Mouse (Mus musculus) kidney, adult 2 months (tissue): Measurements from ENCODE around the gene Gipc3. TPM values are rescaled to one million over a fixed set of nuclear protein-coding genes. Genes with fewer than 3 reads are reported as not detected.

ENCODE experiments used
- DNase-seq: peaks from one replicate; pipeline ENCODE4 v3.0.0; 2021
- H3K27ac ChIP-seq: fragments of 200-500 bp; 2 replicates; pipeline ENCODE4 v1.5.1; 2012; ENCODE audit warnings: low read depth, low read length, control low read depth, inconsistent platforms; ENCODE audit not compliant: insufficient read depth
- H3K27me3 ChIP-seq: fragments of 200-500 bp; replicated peaks from 2 replicates; pipeline ENCODE4 v1.6.1; 2012; ENCODE audit warnings: mild to moderate bottlenecking, moderate library complexity, low read length, inconsistent platforms; ENCODE audit not compliant: control insufficient read depth, insufficient read depth
- H3K36me3 ChIP-seq: fragments of 200-500 bp; 2 replicates; pipeline ENCODE4 v1.6.1; 2012; ENCODE audit warnings: mild to moderate bottlenecking, moderate library complexity, low read length, inconsistent platforms; ENCODE audit not compliant: control insufficient read depth, insufficient read depth
- H3K4me1 ChIP-seq: fragments of 200-500 bp; 2 replicates; pipeline ENCODE4 v1.6.1; 2011; ENCODE audit warnings: low read length; ENCODE audit not compliant: control insufficient read depth, insufficient read depth
- H3K4me3 ChIP-seq: fragments of 200-500 bp; 2 replicates; pipeline ENCODE4 v1.5.1; 2011; ENCODE audit warnings: mild to moderate bottlenecking, low read depth, low read length, control low read depth; ENCODE audit not compliant: insufficient read depth
- CTCF ChIP-seq: fragments of 200-500 bp; conservative IDR thresholded peaks from 2 replicates; pipeline ENCODE4 v1.5.1; 2011; ENCODE audit warnings: low read depth, mild to moderate bottlenecking, control low read depth, low read length, moderate library complexity, mixed read lengths; ENCODE audit not compliant: insufficient read depth, insufficient read length
- POLR2A ChIP-seq: fragments of 200-500 bp; IDR thresholded peaks from one replicate; pipeline ENCODE4 v1.6.1; 2011; ENCODE audit warnings: low read depth, low read length, control low read depth
- WGBS: fragments of 180-500 bp; shearing (Covaris S2); methylation state at CpG from one replicate; pipeline ENCODE4 v1.1.7; 2018; 5-methylcytosine and 5-hydroxymethylcytosine counted together
- polyA plus RNA-seq: library from polyadenylated mRNA; depleted of rRNA; stranded (reverse); fragments of >200 nt; gene quantifications from 2 replicates; pipeline ENCODE4 v1.2.3, GENCODE M21; 2012

Gene Gipc3
- polyA plus RNA-seq, 1 experiment, result 1.5 TPM

GRCm38 (mm10) chr10:81354738-81355477, 11.8 kb upstream of the Gipc3 start:
- H3K4me1 ChIP-seq, result peaks cover 19% of the 10 kb centered on the region
- no peaks in the 10 kb centered on the region for H3K36me3 ChIP-seq
- no peak for TF ChIP-seq POLR2A
- TF ChIP-seq CTCF, result no peak
- WGBS, result 71% methylated on average over 9 of the region's 9 CpGs
- DNase-seq, result peak; percentile 27
- no peak overlapping the region for H3K27ac ChIP-seq
- no peak overlapping the region for H3K4me3 ChIP-seq
- no peaks in the 10 kb centered on the region for H3K27me3 ChIP-seq

GRCm38 (mm10) chr10:81351678-81352291, 8.7 kb upstream of the Gipc3 start:
- Histone ChIP-seq H3K27ac (no peak overlapping the region), H3K4me3 (no peak overlapping the region), H3K36me3 (no peaks in the 10 kb centered on the region), H3K27me3 (no peaks in the 10 kb centered on the region), H3K4me1 (peaks cover 17% of the 10 kb centered on the region)
- no peak for DNase-seq
- TF ChIP-seq POLR2A (no peak), CTCF (no peak)
- WGBS, result 36% methylated on average over 9 of the region's 9 CpGs

GRCm38 (mm10) chr10:81350351-81351063, 7.4 kb upstream of the Gipc3 start, which contains the start of gene Hmg20b:
Gene Hmg20b, minus strand, starts transcription at chr10:81350480.
- TF ChIP-seq CTCF, result peak; percentile 87
- TF ChIP-seq POLR2A, result no peak
- DNase-seq, result peak; percentile 100
- Histone ChIP-seq H3K4me3 (peak within 1 kb of the TSS; percentile 95), H3K27me3 (no peaks in the 10 kb centered on the region), H3K4me1 (peaks cover 10% of the 10 kb centered on the region; the same call in 1 of the 2 replicates), H3K36me3 (no peaks in the 10 kb centered on the region), H3K27ac (peak within 1 kb of the TSS; percentile 85)
- WGBS, result under 1% methylated on average over 54 of the region's 54 CpGs

- no peak for TF ChIP-seq CTCF
- no peak for TF ChIP-seq POLR2A
- H3K36me3 ChIP-seq, result no peaks in the 10 kb centered on the region
- H3K27me3 ChIP-seq, result no peaks in the 10 kb centered on the region
- H3K4me3 ChIP-seq, result peak overlapping the region; percentile 95
- H3K4me1 ChIP-seq, result peaks cover 10% of the 10 kb centered on the region; the same call in 1 of the 2 replicates
- H3K27ac ChIP-seq, result peak overlapping the region; percentile 62
- under 1% methylated on average over 29 of the region's 29 CpGs for WGBS
- no peak for DNase-seq
Observed at GRCm38 (mm10) chr10:81349961-81350350, 6.9 kb upstream of the Gipc3 start.

- no peak for TF ChIP-seq CTCF
- no peak for TF ChIP-seq POLR2A
- peak; percentile 82 for DNase-seq
- Histone ChIP-seq H3K27me3 (no peaks in the 10 kb centered on the region), H3K27ac (no peak overlapping the region), H3K36me3 (no peaks in the 10 kb centered on the region), H3K4me1 (peaks cover 10% of the 10 kb centered on the region; the same call in 1 of the 2 replicates), H3K4me3 (peak overlapping the region; percentile 95)
- 9% methylated on average over 12 of the region's 12 CpGs for WGBS
Observed at GRCm38 (mm10) chr10:81349146-81349545, 6.1 kb upstream of the Gipc3 start.

- peak overlapping the region; percentile 20; the same call in 1 of the 2 replicates for H3K4me3 ChIP-seq
- no peaks in the 10 kb centered on the region for H3K27me3 ChIP-seq
- no peaks in the 10 kb centered on the region for H3K36me3 ChIP-seq
- H3K4me1 ChIP-seq, result peaks cover 10% of the 10 kb centered on the region; the same call in 1 of the 2 replicates
- 22% methylated on average over 55 of the region's 55 CpGs for WGBS
- DNase-seq, result peak; percentile 87
- TF ChIP-seq CTCF (no peak; the same call in 1 of the 2 replicates), POLR2A (peak; percentile 39)
- 0 out of 2 replicates have a peak overlapping the region, but pooled peaks have one; percentile 6 for H3K27ac ChIP-seq
Observed at GRCm38 (mm10) chr10:81346453-81347067, 3.5 kb upstream of the Gipc3 start.

- H3K4me3 ChIP-seq, result no peak overlapping the region
- H3K4me1 ChIP-seq, result peaks cover 10% of the 10 kb centered on the region; the same call in 1 of the 2 replicates
- WGBS, result 69% methylated on average over 4 of the region's 4 CpGs
- H3K27me3 ChIP-seq, result no peaks in the 10 kb centered on the region
- no peak overlapping the region for H3K27ac ChIP-seq
- DNase-seq, result no peak
- no peak for TF ChIP-seq POLR2A
- TF ChIP-seq CTCF, result no peak
- no peaks in the 10 kb centered on the region for H3K36me3 ChIP-seq
Observed at GRCm38 (mm10) chr10:81345162-81345534, 2.1 kb upstream of the Gipc3 start.
